Mouse (Mus musculus): Measurements from ENCODE around the gene Luzp4.
"Not testable (repeated sequence)": the region's sequence is repeated elsewhere in the genome, so short reads cannot be mapped to it uniquely, and the experiment has no call there.

DNA sequence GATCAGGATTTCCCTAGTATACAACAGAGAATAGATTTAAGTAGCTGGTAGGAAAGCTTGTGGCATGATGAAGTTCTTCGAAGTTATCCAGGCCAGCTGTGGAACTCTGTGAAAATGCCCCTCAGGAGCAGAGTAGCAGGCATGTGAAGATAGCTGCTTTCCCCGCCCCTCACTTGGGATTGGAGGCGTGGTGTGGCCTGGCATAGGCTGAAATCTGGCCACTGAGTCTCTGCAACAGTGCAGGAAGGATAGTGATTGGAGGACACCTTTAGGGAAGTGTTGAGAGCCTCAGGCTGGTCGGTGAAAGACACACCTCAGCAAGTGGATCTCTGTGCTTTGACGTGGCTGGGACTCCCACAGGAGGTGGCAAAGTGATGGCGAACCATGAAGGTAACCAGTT is at the start of gene Luzp4:
- not testable (repeated sequence) for TF ChIP-seq CTCF, EP300 (IDR thresholded peaks at IDR 0.05)
